Mouse (Mus musculus) hindbrain, embryonic 15.5 days (tissue): ENCODE data around the gene Igfn1. TPM values are rescaled to one million over a fixed set of nuclear protein-coding genes. Genes with fewer than 3 reads are reported as not detected.

Source experiments
- ATAC-seq: fragments of 200-750 bp; cut with Nextera tagmentation; 2 replicates; pipeline ENCODE4 v1.8.0; 2017; ENCODE audit warnings: low read depth, moderate number of reproducible peaks, moderate TSS enrichment; ENCODE audit not compliant: low FRiP score
- H3K27ac ChIP-seq: fragments of 300-500 bp; sonication (generic); replicated peaks from 2 replicates; pipeline ENCODE4 v1.5.1; 2015; ENCODE audit warnings: mild to moderate bottlenecking, inconsistent platforms
- H3K27me3 ChIP-seq: fragments of 300-500 bp; sonication (generic); 2 replicates; pipeline ENCODE4 v1.6.1; 2015; ENCODE audit warnings: control low read depth, inconsistent platforms
- H3K36me3 ChIP-seq: fragments of 300-500 bp; sonication (generic); 2 replicates; pipeline ENCODE4 v1.6.1; 2015; ENCODE audit warnings: control low read depth, inconsistent platforms
- H3K4me1 ChIP-seq: fragments of 300-500 bp; sonication (generic); replicated peaks from 2 replicates; pipeline ENCODE4 v1.6.1; 2015; ENCODE audit warnings: control low read depth, inconsistent platforms
- H3K4me2 ChIP-seq: fragments of 300-500 bp; sonication (generic); 2 replicates; pipeline ENCODE4 v1.6.1; 2015; ENCODE audit warnings: moderate library complexity, mild to moderate bottlenecking, inconsistent platforms
- H3K4me3 ChIP-seq: fragments of 300-500 bp; sonication (generic); 2 replicates; pipeline ENCODE4 v1.5.1; 2015; ENCODE audit warnings: mild to moderate bottlenecking, inconsistent platforms
- H3K9ac ChIP-seq: fragments of 300-500 bp; sonication (generic); 2 replicates; pipeline ENCODE4 v1.6.1; 2015; ENCODE audit warnings: inconsistent platforms
- H3K9me3 ChIP-seq: fragments of 300-500 bp; sonication (generic); 2 replicates; pipeline ENCODE4 v1.6.1; 2016; ENCODE audit warnings: control low read depth, inconsistent platforms
- WGBS: fragments of 180-500 bp; shearing (Covaris S2); methylation state at CpG from one replicate; pipeline ENCODE4 v1.1.7; 2015; 5-methylcytosine and 5-hydroxymethylcytosine counted together
- polyA plus RNA-seq: library from polyadenylated mRNA; unstranded; fragments of >200 nt; fragmentation: Nextera tagmentation; extraction: Ambion mirVana; gene quantifications from 2 replicates; pipeline ENCODE4 v1.2.1, GENCODE M21; 2015

Gene Igfn1
- polyA plus RNA-seq = 0.05 TPM in 1 of 2 replicates, not detected in the other

DNA sequence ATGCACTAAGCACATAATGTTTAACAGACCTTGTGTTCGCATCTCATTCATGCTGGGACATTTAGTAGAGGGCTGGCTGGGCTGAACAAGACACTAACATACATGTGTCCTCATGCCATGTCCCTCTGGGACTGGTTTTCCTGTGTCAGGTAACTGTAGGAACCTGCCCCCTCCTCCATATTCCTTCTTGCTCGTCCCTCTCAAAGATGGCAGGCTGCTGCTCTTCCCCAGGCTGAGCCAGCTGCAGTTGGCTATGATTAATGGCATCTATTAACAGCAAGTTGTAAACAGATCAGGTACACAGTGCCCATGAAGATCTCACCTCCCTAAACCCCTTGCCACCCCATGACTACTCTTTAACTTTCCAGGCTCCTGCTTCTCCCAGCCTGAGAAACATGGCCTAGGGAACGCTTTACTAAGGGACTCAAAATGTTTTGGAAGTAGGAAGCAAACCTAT lies at the start of gene Igfn1:
Gene Igfn1 (minus strand): TSS at position 51 of the 457 bp plus-strand sequence.
- H3K36me3 ChIP-seq = no peaks in the 10 kb centered on the region
- no peak within 1 kb of the TSS for H3K27ac ChIP-seq
- no peaks in the 10 kb centered on the region for H3K9me3 ChIP-seq
- ATAC-seq = no peak
- H3K27me3 ChIP-seq = peaks cover 12% of the 10 kb centered on the region; the same call in 1 of the 2 replicates
- no peak within 1 kb of the TSS for H3K4me3 ChIP-seq
- WGBS = 70% methylated on average over 3 of the region's 3 CpGs
- no peak within 1 kb of the TSS for H3K9ac ChIP-seq
- peak within 1 kb of the TSS; percentile 62 for H3K4me2 ChIP-seq
- H3K4me1 ChIP-seq = peaks cover 13% of the 10 kb centered on the region; the same call in 1 of the 2 replicates

DNA sequence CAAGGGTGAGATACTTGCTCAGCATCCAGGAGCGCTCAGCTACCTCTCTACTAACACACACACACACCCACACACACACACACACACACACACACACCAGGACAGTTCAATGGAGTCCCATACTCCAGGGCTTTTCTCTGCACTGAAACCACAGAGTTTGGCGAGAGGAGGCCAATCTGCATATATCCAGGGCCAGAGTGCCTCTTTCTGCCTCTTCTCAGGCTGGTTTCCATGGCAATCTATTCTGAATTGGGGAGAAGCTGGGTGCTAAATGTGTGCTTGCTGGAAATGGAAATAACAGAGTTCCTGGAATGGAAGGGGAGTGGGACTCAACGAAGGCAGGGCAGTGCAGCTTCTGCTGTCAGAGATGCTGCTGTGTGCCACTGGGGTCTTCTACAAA lies 49.6 kb upstream of the Igfn1 start:
- 40% methylated on average over 3 of the region's 3 CpGs for WGBS
- Histone ChIP-seq H3K4me2 (no peak overlapping the region), H3K36me3 (no peaks in the 10 kb centered on the region), H3K4me3 (no peak overlapping the region), H3K9ac (no peak overlapping the region), H3K9me3 (no peaks in the 10 kb centered on the region), H3K27ac (no peak overlapping the region), H3K4me1 (peaks cover 23% of the 10 kb centered on the region), H3K27me3 (peaks cover 6% of the 10 kb centered on the region)
- peak; percentile 43; the same call in 1 of the 2 replicates for ATAC-seq

DNA sequence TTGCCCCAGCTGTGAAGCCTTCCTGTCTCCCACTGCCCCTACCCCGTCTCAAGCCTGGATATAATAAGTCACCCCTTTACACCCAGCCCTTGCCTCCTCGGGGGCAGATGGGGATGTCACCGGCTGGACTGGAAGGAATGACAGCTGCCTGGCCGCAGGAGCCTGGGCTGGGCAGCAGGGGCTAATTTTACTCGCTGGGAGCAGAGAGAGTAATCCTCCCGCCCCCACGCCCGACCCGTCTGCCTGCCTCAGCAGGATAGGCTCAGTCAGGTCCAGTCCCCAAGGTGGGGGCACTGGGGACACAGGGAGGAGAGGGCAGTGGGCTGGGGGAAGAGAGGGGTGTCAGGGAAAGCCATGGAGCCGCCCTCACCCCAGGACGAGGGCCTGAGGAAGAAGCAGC lies 46.4 kb upstream of the Igfn1 start, which contains the start of gene Cacna1s:
Gene Cacna1s (plus strand): TSS at position 204 of the 400 bp plus-strand sequence.
- no peaks in the 10 kb centered on the region for H3K36me3 ChIP-seq
- H3K27ac ChIP-seq = no peak within 1 kb of the TSS
- ATAC-seq = no peak
- no peak within 1 kb of the TSS for H3K9ac ChIP-seq
- peak within 1 kb of the TSS; percentile 69; the same call in 1 of the 2 replicates for H3K4me2 ChIP-seq
- H3K4me3 ChIP-seq = no peak within 1 kb of the TSS
- H3K9me3 ChIP-seq = no peaks in the 10 kb centered on the region
- 47% methylated on average over 11 of the region's 11 CpGs for WGBS
- H3K4me1 ChIP-seq = peaks cover 28% of the 10 kb centered on the region
- peaks cover 31% of the 10 kb centered on the region for H3K27me3 ChIP-seq

DNA sequence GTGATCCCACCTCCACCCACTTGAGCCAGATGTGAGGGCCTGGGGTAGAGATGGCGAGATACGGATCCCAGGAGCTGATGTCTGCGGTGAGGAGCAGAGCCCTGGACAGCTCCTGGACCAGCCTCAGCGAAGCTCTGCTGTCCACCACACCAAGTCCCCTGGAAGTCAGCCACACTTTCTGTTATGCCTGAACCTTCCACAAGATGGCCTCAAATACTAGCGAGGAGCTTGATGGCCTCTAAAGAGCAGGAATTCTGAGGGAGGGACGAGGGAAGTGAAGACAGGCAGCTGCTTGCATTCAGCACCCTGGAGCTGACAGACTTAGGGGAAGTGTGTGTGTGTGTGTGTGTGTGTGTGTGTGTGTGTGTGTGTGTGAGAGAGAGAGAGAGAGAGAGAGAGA lies 45.3 kb upstream of the Igfn1 start:
- WGBS = under 1% methylated on average over 6 of the region's 6 CpGs
- Histone ChIP-seq H3K27ac (no peak overlapping the region), H3K4me1 (peaks cover 20% of the 10 kb centered on the region), H3K9ac (no peak overlapping the region), H3K9me3 (no peaks in the 10 kb centered on the region), H3K27me3 (peaks cover 31% of the 10 kb centered on the region), H3K4me2 (peak overlapping the region; percentile 69), H3K36me3 (no peaks in the 10 kb centered on the region), H3K4me3 (peak overlapping the region; percentile 42)
- ATAC-seq = peak; percentile 63

DNA sequence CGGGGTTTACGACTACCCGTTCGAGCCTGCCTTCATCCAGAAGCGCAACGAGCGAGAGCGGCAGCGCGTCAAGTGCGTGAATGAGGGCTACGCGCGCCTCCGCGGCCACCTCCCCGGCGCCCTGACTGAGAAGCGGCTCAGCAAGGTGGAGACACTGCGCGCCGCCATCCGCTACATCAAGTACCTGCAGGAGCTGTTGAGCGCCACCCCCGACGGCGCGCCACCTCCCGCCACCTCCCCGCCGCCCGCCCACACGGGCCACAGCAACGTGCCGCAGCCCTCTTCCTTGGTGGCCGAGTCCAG lies 44.8 kb upstream of the Igfn1 start:
- peak; percentile 29; the same call in 1 of the 2 replicates for ATAC-seq
- Histone ChIP-seq H3K9me3 (no peaks in the 10 kb centered on the region), H3K27me3 (peaks cover 31% of the 10 kb centered on the region), H3K27ac (no peak overlapping the region), H3K36me3 (no peaks in the 10 kb centered on the region), H3K4me3 (peak overlapping the region; percentile 42), H3K4me2 (peak overlapping the region; percentile 69), H3K4me1 (peaks cover 15% of the 10 kb centered on the region), H3K9ac (peak overlapping the region; percentile 35; the same call in 1 of the 2 replicates)
- 3% methylated on average over 36 of the region's 36 CpGs for WGBS

DNA sequence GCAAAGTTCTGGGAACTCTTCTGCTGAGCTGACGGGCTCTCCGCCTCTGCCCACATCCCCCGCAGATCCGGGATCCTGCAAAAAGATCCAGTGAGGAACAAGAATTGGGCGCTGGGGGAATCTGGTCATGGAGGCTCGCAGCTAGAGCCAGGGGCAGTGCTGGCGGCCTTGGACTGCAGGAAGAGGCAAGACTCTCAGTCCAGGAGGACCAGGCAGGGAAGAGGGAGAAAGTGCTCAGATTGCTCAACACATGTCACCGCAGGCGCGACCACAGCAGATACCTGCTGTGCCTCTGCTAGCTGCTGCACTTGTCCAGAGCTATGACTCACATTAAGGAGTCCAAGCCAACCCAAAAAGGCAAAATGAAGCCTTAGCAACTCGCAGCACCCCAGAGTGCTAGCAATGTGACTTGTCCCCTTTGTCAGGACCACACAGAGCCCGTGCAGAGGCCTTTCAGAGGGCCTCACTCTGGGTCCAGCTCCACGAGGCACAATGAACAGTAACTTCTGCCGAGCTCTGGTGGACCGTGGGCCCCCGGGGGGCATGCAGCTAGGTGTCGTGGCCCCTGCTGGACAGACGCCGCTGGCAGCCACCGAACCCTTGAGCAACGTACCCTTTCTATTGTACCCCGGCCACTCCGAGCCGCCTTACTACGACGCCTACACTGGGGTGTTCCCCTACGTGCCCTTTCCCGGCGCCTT lies 44.3 kb upstream of the Igfn1 start, which contains the start of gene Ascl5:
Gene Ascl5 (plus strand): TSS at position 493 of the 701 bp plus-strand sequence.
- Histone ChIP-seq H3K9me3 (no peaks in the 10 kb centered on the region), H3K9ac (peak within 1 kb of the TSS; percentile 35; the same call in 1 of the 2 replicates), H3K36me3 (no peaks in the 10 kb centered on the region), H3K4me1 (peaks cover 12% of the 10 kb centered on the region), H3K4me3 (peak within 1 kb of the TSS; percentile 42), H3K4me2 (peak within 1 kb of the TSS; percentile 69), H3K27me3 (peaks cover 31% of the 10 kb centered on the region), H3K27ac (no peak within 1 kb of the TSS)
- peak; percentile 13; the same call in 1 of the 2 replicates for ATAC-seq
- WGBS = 23% methylated on average over 29 of the region's 29 CpGs

DNA sequence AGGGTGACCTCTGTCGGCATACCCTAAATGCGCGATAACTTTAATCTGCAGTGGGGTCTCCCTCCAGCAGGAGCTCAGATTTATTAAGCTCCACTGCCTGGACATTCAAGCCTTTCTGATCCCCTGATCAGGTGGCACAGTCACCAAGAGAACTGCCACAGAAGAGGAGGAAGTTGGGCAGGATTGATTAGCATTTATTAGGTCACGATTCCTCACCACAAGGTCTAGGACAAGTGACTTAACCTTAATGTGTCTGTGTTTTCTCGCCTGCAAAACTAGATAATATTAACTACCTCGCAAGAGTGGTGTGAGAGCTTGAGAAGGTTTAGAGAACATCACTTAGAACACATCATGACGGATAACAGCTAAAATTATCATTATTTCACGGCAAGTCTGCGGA lies 41.8 kb upstream of the Igfn1 start:
- 75% methylated on average over 9 of the region's 9 CpGs for WGBS
- no peak overlapping the region for H3K4me2 ChIP-seq
- peaks cover 12% of the 10 kb centered on the region for H3K4me1 ChIP-seq
- no peaks in the 10 kb centered on the region for H3K9me3 ChIP-seq
- H3K9ac ChIP-seq = no peak overlapping the region
- no peaks in the 10 kb centered on the region for H3K36me3 ChIP-seq
- no peak overlapping the region for H3K4me3 ChIP-seq
- H3K27me3 ChIP-seq = peaks cover 31% of the 10 kb centered on the region
- H3K27ac ChIP-seq = no peak overlapping the region
- no peak for ATAC-seq

DNA sequence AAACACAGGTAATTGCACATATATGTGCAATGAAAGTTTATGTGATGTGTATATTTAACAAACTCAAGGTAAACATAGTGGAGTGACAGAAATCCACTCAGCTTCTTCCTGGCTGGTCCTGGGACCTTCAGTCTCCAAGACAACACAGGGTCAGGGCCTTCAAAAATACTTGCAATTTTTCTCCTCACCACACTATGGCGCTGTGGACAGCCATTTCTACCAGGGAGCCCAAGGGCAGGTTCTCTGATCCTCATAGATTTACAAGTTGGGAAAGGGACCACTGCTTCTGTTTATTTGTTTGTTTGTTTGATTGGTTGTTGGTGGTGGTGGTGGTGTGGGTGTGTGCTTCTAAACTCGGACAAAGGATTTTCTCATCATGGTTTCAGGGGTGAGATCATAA lies 41.3 kb upstream of the Igfn1 start:
- Histone ChIP-seq H3K9ac (no peak overlapping the region), H3K4me2 (no peak overlapping the region), H3K36me3 (no peaks in the 10 kb centered on the region), H3K4me1 (peaks cover 12% of the 10 kb centered on the region), H3K27me3 (peaks cover 31% of the 10 kb centered on the region), H3K27ac (no peak overlapping the region), H3K4me3 (no peak overlapping the region), H3K9me3 (no peaks in the 10 kb centered on the region)
- 5% methylated on average over 2 of the region's 2 CpGs for WGBS
- ATAC-seq = no peak

DNA sequence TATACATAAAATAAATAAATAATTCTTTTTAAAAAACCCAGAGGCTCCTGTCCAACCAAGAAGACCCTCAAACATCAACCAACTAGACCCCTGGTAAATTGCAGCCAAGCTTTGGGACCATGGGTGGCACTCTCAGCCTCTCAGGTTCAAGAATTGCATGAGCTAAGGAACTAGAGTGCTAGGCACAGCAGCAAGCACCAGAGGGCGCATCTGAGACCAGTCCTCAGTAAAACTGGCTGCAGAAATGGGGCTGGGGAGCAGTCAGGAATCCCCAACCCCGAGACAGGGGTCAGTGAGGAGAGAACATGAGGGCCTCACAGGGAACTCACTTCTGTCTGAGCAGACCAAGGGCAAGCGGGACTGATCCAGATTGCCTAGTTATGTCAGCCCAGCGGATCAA lies 39.6 kb upstream of the Igfn1 start:
- no peak overlapping the region for H3K4me3 ChIP-seq
- H3K9ac ChIP-seq = no peak overlapping the region
- WGBS = 18% methylated on average over 4 of the region's 4 CpGs
- H3K4me2 ChIP-seq = no peak overlapping the region
- no peak for ATAC-seq
- H3K4me1 ChIP-seq = peaks cover 14% of the 10 kb centered on the region
- peaks cover 25% of the 10 kb centered on the region for H3K27me3 ChIP-seq
- no peaks in the 10 kb centered on the region for H3K36me3 ChIP-seq
- no peaks in the 10 kb centered on the region for H3K9me3 ChIP-seq
- H3K27ac ChIP-seq = no peak overlapping the region

DNA sequence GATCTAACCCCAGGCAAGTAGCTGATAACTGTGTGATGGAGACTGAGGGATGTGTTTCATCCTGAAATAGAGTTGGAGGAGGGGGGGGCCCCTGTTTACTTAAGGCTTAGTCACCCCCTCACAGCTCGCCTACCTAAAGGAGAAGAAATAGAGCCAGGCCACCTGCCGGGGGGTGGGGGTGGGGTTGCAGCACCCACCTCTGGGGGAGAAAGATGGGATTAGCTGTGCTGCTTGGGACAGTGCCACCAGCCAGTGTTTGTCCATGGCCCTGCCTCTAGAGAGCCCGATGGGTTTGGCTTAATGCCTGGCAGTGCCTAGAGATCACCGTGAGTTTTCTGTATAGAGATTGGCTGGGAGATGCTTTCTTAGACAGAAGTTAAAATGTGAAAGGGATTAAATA lies 34.7 kb upstream of the Igfn1 start:
- peaks cover under 1% of the 10 kb centered on the region; the same call in 1 of the 2 replicates for H3K36me3 ChIP-seq
- H3K4me3 ChIP-seq = no peak overlapping the region
- H3K9me3 ChIP-seq = no peaks in the 10 kb centered on the region
- 38% methylated on average over 4 of the region's 4 CpGs for WGBS
- ATAC-seq = no peak; the same call in 1 of the 2 replicates
- H3K4me2 ChIP-seq = peak overlapping the region; percentile 6; the same call in 1 of the 2 replicates
- H3K27me3 ChIP-seq = no peaks in the 10 kb centered on the region
- H3K27ac ChIP-seq = no peak overlapping the region
- no peak overlapping the region for H3K9ac ChIP-seq
- H3K4me1 ChIP-seq = peaks cover 13% of the 10 kb centered on the region

DNA sequence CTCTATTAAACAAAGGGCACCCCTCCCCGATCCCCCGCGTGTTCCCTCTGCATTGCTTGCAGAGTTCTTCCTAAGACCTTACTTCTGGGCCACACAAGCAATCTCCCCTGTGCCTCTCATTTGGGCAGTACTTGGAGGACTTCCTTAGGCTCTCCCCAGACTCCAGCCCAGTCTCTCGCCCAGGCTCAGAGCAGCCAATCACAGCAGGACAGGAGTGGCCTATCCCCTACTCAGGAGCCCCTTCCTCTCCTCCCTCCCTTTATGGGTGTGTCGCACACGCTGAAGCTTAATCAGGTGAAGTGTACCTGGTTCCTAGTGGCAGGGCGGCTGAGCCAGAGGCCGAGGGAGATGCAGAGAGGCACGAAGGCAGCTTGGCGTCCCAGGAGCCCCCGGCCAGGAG lies 34.3 kb upstream of the Igfn1 start:
- H3K9ac ChIP-seq = no peak overlapping the region
- no peak for ATAC-seq
- 29% methylated on average over 11 of the region's 11 CpGs for WGBS

DNA sequence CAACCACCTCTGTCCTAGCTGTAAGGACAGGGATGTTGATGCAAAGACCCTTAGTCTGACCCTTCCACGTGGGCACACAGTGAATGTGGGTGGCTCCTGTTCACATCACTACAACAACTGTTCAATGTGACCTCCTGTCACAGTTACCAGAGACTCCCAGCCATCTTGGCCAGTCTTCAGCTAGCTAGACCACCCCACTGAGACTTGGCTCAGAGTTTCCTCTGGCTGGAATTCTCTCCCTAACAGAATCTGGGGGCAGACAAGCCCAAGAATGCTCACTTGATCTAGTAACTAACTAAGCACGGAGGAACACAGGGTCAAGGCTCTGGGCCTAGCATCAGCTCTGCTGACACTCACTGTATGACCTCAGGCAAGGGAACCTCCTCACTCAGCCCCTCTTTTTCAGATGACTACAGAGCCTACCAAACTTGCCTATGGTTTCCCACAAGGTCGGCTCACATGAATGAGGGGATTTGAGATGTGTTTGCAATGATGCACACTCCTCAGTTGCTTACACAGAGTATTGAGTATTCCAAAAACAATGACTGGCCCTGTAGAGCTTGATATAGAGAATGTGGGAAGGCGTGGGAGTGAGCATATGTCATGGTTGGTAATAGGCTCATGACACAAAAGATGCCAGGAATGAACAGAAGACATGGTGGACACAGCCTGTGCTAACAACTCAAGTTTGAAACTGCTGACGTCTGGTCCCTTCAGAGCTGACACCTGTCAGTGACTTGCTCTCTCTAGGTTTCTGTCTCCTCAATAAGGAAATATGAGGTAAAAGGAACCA lies 32.8 kb upstream of the Igfn1 start:
- Histone ChIP-seq H3K9ac (no peak overlapping the region), H3K27ac (no peak overlapping the region), H3K4me2 (no peak overlapping the region), H3K9me3 (no peaks in the 10 kb centered on the region), H3K27me3 (no peaks in the 10 kb centered on the region), H3K36me3 (peaks cover 19% of the 10 kb centered on the region), H3K4me1 (peaks cover 13% of the 10 kb centered on the region), H3K4me3 (no peak overlapping the region)
- 71% methylated on average over 5 of the region's 5 CpGs for WGBS
- ATAC-seq = no peak

More for the DNA sequence above, 34.3 kb upstream of the Igfn1 start:
- peaks cover 13% of the 10 kb centered on the region for H3K4me1 ChIP-seq
- no peak overlapping the region for H3K4me3 ChIP-seq
- peaks cover 5% of the 10 kb centered on the region; the same call in 1 of the 2 replicates for H3K36me3 ChIP-seq
- no peak overlapping the region for H3K27ac ChIP-seq
- no peak overlapping the region for H3K4me2 ChIP-seq
- no peaks in the 10 kb centered on the region for H3K9me3 ChIP-seq
- no peaks in the 10 kb centered on the region for H3K27me3 ChIP-seq
